Mouse (Mus musculus) liver, postnatal 0 days (tissue): ENCODE results near the gene Phf21a.

Source experiments
- CTCF ChIP-seq: sonication (generic); IDR thresholded peaks from 2 replicates; pipeline ENCODE4 v1.5.1; 2016; ENCODE audit warnings: antibody characterized with exemption, low read depth
- EP300 ChIP-seq: IDR thresholded peaks from 2 replicates; pipeline ENCODE4 v1.6.1; 2016; ENCODE audit warnings: antibody characterized with exemption, low read depth, mild to moderate bottlenecking

- TF ChIP-seq EP300 (no peak), CTCF (no peak)
These were observed 298.9 kb downstream of the Phf21a start for GRCm38 (mm10) chr2:92391703-92392317.
